In genomic region chr6:137539219-137539618, GRCm38 (mm10) we compare ENCODE assay signal across 23 mouse cellular contexts.
"Had no signal": no experiment of that assay in that cellular context is flagged by ENCODE, and none has a peak within 500 bp of the region (broad histone marks: within the 10 kb centered on the region; RNA-seq: fewer than 3 reads in every experiment).

No protein-coding gene starts in this region.

- H3K9me3 ChIP-seq: limb, embryonic 15.5 days; midbrain, embryonic 10.5 days; neural tube, embryonic 13.5 days had no signal

- H3K27ac ChIP-seq: hindbrain, postnatal 0 days; left cerebral cortex, adult 2 months; limb, embryonic 12.5 days; limb, embryonic 15.5 days; liver, embryonic 14.5 days; midbrain, embryonic 10.5 days; midbrain, embryonic 13.5 days; neural tube, embryonic 13.5 days had no signal

- H3K9ac ChIP-seq: limb, embryonic 12.5 days; limb, embryonic 15.5 days; liver, embryonic 14.5 days; liver, postnatal 0 days; lung, embryonic 14.5 days; midbrain, embryonic 13.5 days; neural tube, embryonic 13.5 days had no signal

- H3K4me3 ChIP-seq: left cerebral cortex, adult 2 months; limb, embryonic 12.5 days; limb, embryonic 15.5 days; megakaryocyte, embryonic 14.5 days; midbrain, embryonic 10.5 days; midbrain, embryonic 13.5 days; myocyte; neural tube, embryonic 13.5 days had no signal

- ATAC-seq: hindbrain, postnatal 0 days; inflammation-experienced regulatory T-cells, adult 6 months; liver, postnatal 0 days; lung, postnatal 0 days; midbrain, embryonic 13.5 days; midbrain, embryonic 16.5 days had no signal

- H3K36me3 ChIP-seq: limb, embryonic 12.5 days; limb, embryonic 15.5 days had no signal

- H3K4me2 ChIP-seq: limb, embryonic 12.5 days; limb, embryonic 15.5 days; liver, embryonic 11.5 days; lung, embryonic 14.5 days; midbrain, embryonic 13.5 days; neural tube, embryonic 13.5 days had no signal

- DNase-seq: layer of hippocampus, postnatal 36 days; left cerebral cortex, postnatal 4 days; liver, postnatal 0 days; lung, embryonic 14.5 days; lung, postnatal 36 days; retina, postnatal 1 day; right cerebral cortex, postnatal 25 days; spleen, adult 18-20 months; thymus, postnatal 25 days had no signal

- H3K27me3 ChIP-seq: limb, embryonic 12.5 days; midbrain, embryonic 13.5 days; neural tube, embryonic 13.5 days had no signal
